Mouse (Mus musculus) urinary bladder, postnatal 25 days (tissue): ENCODE measurements around the gene Keap1.
"Not testable (repeated sequence)": the region's sequence is repeated elsewhere in the genome, so short reads cannot be mapped to it uniquely, and the experiment has no call there.

Experiments
- DNase-seq: peaks from one replicate; pipeline ENCODE4 v3.0.0; 2022; ENCODE audit warnings: low spot score

Keap1 gene

DNA sequence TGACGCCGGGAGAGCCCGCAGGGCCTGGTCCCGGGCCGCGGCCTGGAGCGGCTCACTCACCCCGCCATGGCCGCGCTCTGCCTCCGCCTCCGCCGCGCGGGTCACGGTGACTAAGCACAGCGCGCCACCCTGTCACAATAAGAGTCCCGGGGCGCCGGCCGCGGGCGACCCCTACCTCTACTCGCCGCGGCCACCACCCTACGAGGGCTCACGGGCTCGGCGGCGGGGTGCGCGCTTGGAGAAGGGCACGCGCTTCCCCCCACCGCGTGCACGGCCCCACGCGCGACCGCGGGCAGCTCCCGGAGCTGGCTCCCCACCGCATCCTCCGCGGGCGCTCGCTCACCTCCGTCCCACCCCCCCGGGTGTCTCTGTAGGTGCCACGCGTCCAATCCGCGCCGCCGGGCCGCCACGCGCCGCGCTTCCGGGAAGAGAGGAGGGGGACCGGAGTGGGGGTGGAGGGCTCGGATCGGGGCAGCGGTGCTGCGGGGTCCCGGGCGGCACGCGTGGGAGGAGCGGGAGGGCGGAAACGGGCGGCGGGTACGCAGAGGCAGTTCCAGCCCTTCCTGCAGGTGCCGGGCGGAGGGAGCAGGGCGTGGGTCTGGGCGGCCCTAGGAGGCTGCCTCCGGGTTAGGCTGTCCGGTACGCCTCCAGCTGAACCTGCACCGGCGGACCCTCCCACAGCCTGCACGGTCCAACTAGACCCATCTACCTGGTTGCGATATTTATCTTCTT, at the start of gene Keap1:
Gene Keap1, minus strand, starts transcription at position 629 of the 732 bp plus-strand sequence.
- DNase-seq = peak; percentile 77

DNA sequence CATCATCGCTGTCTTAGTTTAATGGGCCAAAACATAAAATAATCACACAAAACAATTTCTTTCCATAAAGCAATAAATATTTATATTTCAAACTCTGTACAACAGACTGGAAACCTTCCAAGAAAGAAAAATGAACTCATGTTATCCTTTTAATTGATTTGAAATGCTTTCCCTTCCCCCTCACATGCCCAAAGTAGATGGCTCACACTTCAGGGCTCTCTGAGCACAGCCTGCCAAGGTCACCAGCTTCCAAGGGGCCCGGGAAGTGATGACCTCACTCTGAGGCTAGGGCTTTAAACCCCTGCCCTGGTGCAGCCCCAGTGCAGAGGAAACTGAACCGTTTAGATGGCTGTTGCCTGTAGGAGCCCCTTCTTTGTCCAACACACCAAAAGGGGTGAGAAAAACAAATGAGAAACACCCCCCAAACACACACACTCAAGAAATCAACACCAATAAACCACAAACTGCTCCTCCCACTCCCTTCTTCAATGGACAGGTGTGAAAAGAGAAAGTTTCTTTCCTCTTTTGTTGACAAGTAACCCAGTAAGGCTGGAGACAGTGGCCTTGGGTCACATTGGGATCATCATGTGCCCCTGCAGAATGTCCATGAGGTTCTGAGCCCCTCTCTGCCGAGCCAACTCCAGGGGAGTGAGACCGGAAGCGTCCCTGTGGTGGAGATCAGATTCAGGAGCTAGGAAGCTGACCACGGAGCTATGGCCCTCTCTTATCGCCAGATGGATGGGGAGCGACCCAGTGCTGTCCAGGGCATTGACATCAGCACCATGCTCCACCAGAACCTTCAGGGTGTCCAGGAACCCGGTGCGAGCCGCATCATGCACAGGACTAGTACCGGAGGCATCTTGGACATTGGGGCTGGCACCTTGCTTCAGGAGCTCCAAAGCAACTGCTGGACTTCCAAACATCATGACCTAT, 49.5 kb upstream of the Keap1 start:
- DNase-seq = no peak

DNA sequence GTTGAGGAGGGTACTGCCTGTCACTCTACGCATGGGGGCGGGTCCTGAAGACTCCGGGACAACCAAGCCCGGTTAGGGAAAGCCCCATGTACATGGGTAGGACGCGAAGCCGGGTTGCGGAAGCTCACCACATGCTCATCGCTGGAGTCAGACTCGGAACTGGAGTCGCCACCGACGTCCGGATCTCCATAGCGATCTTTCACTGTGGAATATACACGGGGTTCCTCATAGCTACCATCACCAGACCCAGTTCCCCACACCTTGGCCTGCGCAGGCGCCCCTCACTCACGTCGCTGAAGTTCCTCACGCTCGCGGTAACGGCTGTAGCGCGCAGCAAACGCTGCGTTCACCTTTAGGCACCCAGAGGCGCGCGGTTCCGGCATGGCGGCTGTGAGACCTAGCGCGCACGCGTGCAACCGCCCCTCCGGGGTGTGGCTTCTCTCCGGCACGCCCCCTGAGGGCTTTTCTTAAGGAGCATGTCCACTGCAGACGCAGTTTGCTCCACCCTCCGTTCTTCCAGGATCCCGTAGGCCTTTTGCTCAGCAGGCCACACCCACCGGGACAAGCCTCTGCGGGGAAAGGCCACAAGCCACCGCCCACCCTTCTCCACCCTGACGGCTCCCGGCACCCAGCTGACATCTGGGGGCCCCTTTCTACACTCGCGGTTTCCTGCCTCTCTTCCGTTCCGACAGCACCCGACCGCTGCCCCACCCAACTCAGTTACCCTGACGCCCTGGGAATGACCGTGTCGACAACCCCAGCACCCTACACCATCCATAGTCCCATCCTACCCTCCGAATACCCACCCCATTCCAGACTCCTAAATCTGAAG, 48.6 kb upstream of the Keap1 start, which contains the start of gene Kri1:
Gene Kri1, minus strand, starts transcription at position 399 of the 832 bp plus-strand sequence.
- peak; percentile 96 for DNase-seq

GRCm38 (mm10) chr9:21286753-21287152, 47.6 kb upstream of the Keap1 start:
- no peak for DNase-seq

- no peak for DNase-seq
These were observed 44.8 kb upstream of the Keap1 start for GRCm38 (mm10) chr9:21283994-21284393.

- DNase-seq = no peak
These were observed 44.4 kb upstream of the Keap1 start for GRCm38 (mm10) chr9:21283591-21283990.

GRCm38 (mm10) chr9:21277776-21278175, 38.6 kb upstream of the Keap1 start:
- DNase-seq = no peak

GRCm38 (mm10) chr9:21276307-21276706, 37.1 kb upstream of the Keap1 start:
- DNase-seq = no peak

- DNase-seq = no peak
These were observed 36.6 kb upstream of the Keap1 start for GRCm38 (mm10) chr9:21275727-21276126.

DNA sequence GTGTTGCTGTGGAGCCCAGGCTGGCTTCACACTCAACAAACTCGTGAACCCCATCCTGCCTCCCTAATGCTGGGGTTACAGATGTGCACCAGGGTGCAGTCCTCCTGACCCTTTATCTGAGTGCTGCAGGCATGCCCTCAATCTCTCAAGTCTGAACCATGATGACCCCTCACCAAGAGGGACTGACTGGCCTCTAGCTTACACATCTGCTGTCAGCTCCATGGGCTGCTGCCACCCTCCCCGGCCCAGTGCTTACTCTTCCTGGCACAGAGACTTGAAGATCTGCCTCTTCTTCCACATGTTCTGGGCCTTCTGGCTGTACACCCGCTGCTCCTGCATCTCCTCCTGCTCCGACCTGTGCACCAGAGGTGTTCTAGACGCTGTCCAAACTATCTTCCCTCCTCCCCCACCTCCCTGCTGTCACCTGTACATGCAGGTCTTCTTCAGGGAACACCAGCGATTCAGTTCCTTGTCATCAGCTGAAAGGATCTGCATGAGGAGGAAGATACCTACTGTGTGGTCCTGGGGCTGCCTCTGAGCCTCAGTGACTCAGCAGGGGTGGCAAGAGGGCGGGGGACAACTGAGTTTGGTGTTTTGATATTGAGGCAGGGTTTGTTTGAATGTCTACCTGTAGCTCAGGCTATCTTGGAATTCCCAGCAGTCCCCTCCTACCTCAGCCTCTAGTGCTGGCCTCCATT, 36.0 kb upstream of the Keap1 start:
- no peak for DNase-seq

- DNase-seq = no peak
These were observed 35.2 kb upstream of the Keap1 start for GRCm38 (mm10) chr9:21274336-21274735.

DNA sequence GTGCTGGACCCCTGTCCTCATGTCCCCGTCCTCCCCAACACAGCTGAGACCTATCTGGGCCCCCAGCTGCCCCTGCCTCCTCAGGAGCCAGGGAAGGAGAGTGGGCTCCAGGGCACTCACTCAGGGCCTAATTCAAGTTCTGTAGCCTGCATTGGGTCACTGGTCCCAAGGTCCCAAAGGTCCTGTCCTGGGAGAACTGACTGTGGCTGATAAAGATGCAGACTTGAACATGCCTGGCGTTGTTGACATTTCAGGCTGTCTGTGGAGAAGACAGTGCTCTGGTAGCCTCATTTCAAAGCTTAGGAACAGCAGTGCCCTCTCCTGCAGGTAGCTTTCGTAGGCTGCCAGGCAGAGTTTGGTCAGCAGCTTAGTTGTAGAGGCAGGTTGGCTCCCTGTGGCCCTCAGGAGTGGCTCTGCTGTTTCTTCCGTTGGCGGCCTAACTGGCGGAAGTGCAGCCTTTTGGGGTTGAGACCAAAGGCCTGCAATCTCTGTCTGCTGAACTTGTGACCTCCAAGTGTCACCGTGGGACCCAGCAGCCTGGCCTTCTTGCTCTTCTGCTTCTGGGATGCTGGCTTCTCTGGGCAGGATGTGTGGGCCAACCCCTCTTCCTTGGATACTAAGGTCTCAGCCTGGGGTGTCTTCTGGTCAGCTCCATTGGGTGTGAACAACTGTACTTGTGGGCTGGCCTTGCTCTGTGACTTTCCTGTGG, 34.5 kb upstream of the Keap1 start:
- no peak for DNase-seq

DNA sequence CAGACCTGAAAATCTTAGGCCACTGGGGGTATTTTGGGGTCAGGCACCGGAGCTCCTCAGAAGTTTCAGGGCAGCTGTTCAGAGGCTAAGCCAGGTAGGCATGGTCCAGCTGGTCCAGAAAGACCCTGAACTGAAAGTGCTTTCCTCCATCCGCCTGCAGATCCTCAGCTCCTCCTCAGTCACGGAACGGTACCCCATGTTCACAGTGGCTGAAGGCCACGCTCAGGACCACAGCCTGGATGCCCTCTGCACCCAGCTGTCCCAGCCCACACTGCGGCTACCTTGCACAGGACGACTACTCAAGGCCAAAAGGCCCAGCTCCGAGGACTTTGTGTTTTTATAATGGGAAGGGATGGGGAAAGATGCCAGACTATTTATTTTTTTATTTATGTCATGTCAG, 33.9 kb upstream of the Keap1 start:
- no peak for DNase-seq

- DNase-seq = no peak
These were observed 33.2 kb upstream of the Keap1 start for GRCm38 (mm10) chr9:21272391-21272790.

- DNase-seq = not testable (repeated sequence)
These were observed 30.4 kb upstream of the Keap1 start for GRCm38 (mm10) chr9:21269590-21269989.

DNA sequence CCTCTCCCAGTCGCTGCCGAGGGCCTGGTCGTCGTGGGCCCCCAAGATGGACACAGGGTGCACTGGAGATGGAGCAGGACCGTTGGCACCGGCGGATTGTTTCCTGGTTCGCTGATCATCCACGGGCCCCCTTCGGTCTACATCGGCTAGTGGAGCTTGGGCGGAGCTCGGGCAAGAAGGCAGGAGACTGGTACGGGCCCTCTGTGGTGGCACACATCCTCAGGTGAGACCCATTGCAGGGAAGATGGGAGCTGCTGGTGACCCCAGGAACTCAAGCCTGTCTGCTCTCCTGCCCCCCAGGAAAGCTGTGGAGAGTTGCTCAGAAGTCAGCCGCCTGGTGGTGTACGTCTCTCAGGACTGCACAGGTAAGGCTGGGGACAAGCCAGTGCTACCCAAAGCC, 29.1 kb upstream of the Keap1 start:
- DNase-seq = no peak

DNA sequence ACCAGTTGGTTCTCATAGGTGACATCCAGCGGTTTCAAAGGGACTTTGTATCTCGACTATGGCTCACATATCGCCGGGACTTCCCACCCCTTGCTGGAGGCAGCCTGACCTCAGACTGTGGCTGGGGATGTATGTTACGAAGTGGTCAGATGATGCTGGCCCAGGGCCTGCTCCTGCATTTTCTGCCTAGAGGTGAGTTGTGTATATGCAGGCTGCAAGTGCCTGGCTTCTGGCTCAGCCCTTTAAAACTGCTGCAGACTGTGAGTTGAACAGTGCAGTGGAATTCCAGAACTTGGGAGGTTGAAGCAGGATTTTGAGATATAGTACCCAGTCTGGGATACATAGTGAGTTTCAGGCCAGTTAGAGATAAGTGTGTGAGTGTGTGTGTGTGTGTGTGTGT, 27.7 kb upstream of the Keap1 start:
- DNase-seq = no peak

GRCm38 (mm10) chr9:21265611-21266010, 26.4 kb upstream of the Keap1 start:
- no peak for DNase-seq

- peak; percentile 94 for DNase-seq
These were observed 25.9 kb upstream of the Keap1 start, which contains the start of gene Atg4d for GRCm38 (mm10) chr9:21265000-21265561. Gene Atg4d, plus strand, starts transcription at chr9:21265293.

DNA sequence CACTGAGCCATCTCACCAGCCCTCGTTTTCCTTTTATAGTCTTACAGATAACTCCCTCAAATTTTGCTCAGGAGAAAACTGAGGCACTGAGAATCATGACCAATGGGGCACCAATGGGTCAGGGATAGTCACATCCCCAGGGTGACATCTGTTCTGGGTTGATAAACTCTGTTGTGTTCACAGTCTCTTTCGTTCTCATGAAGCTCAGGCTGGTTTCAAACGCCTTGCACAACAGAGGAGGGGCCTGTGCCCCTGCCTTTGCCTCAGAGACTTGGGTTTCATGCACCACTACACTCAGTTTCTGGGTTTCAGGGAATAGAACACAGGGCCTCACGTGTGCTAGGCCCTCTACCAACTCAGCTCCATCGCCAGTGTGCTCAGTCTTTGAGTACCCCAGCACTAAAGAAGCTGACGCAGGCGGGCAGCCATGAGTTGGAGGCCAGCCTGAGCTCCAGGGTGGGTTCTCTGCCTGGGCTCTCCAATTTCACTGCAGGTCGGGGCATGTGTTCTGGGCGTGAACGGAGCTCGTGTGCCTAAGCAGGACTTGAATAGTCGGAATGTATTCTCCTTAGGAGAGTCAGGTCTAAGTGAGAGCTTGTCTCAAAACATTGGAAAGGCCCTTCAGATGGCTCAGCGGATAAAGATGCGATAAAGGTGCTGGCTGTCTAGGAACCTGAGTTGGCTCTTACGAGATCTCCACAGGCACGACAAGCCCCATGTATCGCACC, 25.3 kb upstream of the Keap1 start:
- peak; percentile 43 for DNase-seq
